Mouse (Mus musculus) stomach, postnatal 0 days (tissue): ENCODE measurements around the gene Nxn.

Source experiments
- CTCF ChIP-seq: IDR thresholded peaks from 2 replicates; pipeline ENCODE4 v1.5.1; 2016; ENCODE audit warnings: antibody characterized with exemption, low read depth, mild to moderate bottlenecking, moderate library complexity
- EP300 ChIP-seq: optimal IDR thresholded peaks from 2 replicates; pipeline ENCODE3; 2016; ENCODE audit warnings: antibody characterized with exemption

GRCm38 (mm10) chr11:76334966-76335365 is 64.0 kb downstream of the Nxn start:
- TF ChIP-seq EP300 (no peak), CTCF (no peak)
